Mouse (Mus musculus) left cerebral cortex, postnatal 10 days (tissue): ENCODE results near the gene Slc22a14. TPM values are rescaled to one million over a fixed set of nuclear protein-coding genes. Genes with fewer than 3 reads are reported as not detected.
A peak's percentile ranks its signal among the peaks of the same experiment; 100 is the strongest.
"Not testable (repeated sequence)": the region's sequence is repeated elsewhere in the genome, so short reads cannot be mapped to it uniquely, and the experiment has no call there.

ENCODE experiments used
- DNase-seq, 2 experiments: peaks; one replicate each; pipeline ENCODE4 v3.0.0; 2021 to 2022; ENCODE audit warnings: low spot score in 2 of 2, mixed read lengths in 1 of 2; ENCODE audit errors: extremely low spot score in 1 of 2
- intact Hi-C: fragments of 180-260 bp; cut with DNase I; formaldehyde crosslinking; loops from one replicate; pipeline ENCODE4 v1.15.1; 2025
- total RNA-seq, 2 experiments: library from RNA; stranded (reverse); gene quantifications; 2 replicates each; pipeline ENCODE4 v1.2.3; 2021

Gene Slc22a14
- total RNA-seq, 2 experiments from 2014 or later: not detected

DNA sequence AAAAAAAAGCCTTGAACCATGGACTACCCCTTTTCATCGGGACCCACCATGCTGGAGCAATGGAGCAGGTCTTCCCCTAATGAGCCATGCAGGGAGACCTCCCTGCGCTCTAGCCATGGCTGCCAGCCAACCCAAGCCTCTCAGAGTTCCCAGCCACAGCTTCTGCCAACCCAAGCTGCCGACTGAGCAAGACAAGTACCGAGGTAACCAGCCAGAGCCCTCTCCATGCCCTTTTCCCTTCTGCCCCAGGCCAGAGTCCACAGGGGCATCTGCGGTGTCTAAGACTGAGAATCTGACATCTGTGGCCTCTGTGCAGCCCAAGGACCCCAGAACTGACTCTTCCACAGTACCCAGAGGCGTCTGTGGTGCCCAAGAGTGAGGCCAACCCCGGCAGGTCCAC, 89.0 kb downstream of the Slc22a14 start:
- DNase-seq: peak; percentile 17 to 62
- intact Hi-C loops: no loop called here

- intact Hi-C loops, DNase-seq: not testable (repeated sequence)
These were observed 90.5 kb downstream of the Slc22a14 start for GRCm38 (mm10) chr9:119274814-119275213.

DNA sequence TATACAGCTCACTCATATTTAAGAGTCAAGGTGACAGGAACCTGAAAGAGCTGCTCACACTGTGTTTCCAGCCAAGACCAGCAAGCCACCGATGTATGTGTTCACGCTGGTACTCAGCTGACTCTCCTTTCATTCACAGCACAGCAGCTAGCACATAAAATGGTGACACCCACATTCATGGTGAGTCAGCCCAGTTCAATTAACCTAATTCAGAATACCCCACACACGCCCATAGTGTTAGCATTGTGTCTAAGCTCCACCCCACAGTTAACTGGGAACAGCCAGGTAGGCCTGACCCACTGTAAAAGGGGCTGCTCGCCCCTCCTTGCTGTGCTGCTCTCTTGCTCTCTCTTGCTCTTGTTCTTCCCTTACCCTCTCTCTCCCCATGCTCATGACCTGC, 93.9 kb downstream of the Slc22a14 start:
- no peak for DNase-seq

DNA sequence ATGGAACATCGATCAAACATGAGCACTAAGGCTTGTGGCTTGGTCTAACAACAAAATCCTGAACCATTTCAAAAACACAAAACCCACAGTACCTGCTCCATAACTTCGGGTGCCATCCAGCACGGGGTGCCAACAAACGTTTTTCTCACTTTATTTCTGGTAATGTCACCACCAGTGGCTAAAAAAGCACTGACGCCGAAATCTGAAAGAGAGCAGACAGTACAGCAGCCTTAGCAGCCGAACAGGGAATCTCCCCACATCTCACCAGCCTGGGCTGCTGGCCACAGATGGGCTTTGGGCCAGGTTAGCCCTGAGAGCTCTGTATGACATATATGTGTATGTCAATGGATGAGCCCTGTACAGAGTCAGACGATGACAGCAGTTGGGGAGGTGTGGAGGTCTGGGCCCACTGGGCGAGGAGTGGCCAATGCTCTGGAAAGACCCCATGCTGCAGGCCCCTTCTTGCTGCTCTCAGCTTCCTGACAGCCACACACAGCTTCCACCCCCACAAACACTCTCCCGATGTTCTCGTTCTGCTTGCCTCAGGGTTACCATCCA, 96.7 kb downstream of the Slc22a14 start:
- DNase-seq: peak in 1 of 2 experiments; percentile 32
- intact Hi-C loops: no loop called here

More for the DNA sequence above, 93.9 kb downstream of the Slc22a14 start:
- intact Hi-C loops: no loop called here

GRCm38 (mm10) chr9:119268120-119268519, 97.2 kb downstream of the Slc22a14 start:
- no peak for DNase-seq
- intact Hi-C loops: no loop called here

DNA sequence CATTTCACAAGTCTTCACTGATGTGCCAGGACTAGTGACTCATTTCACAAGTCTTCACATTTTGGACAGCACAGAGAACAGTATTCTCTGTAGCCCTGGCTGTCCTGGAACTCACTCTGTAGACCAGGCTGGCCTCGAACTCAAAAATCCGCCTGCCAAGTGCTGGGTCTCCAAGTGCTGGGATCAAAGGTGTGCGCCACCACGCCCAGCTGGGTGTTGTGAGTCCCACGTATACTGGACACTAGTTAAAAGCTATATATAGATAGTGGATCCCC, 99.3 kb downstream of the Slc22a14 start:
- intact Hi-C loops, DNase-seq: not testable (repeated sequence)

- DNase-seq, intact Hi-C loops: not testable (repeated sequence)
These were observed 99.8 kb downstream of the Slc22a14 start for GRCm38 (mm10) chr9:119265373-119266120.

GRCm38 (mm10) chr9:119263067-119263466, 102.3 kb downstream of the Slc22a14 start:
- DNase-seq: no peak
- intact Hi-C loops: no loop called here

- no peak for DNase-seq
- intact Hi-C loops: no loop called here
These were observed 104.5 kb downstream of the Slc22a14 start for GRCm38 (mm10) chr9:119260825-119261224.

DNA sequence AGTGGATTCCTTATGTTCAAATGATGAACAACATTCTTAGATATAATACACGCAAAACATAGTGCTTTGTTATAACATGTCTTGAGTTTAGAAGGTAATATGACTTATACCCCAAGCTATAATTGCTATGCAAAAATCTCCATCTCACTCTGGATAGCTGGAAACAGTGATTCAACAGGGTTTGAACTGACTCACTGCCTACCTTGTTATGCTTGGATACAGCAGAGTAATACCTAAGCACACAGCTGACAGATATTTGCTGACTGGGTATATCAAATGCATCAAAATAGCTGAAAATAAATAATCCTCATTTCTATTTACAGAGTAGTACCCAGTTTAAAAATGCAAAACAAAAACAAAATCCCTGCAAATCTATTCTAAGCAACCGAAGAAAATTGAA, 106.6 kb downstream of the Slc22a14 start:
- intact Hi-C loops: no loop called here
- DNase-seq: no peak

- no peak for DNase-seq
- intact Hi-C loops: no loop called here
These were observed 107.2 kb downstream of the Slc22a14 start for GRCm38 (mm10) chr9:119258128-119258527.

DNA sequence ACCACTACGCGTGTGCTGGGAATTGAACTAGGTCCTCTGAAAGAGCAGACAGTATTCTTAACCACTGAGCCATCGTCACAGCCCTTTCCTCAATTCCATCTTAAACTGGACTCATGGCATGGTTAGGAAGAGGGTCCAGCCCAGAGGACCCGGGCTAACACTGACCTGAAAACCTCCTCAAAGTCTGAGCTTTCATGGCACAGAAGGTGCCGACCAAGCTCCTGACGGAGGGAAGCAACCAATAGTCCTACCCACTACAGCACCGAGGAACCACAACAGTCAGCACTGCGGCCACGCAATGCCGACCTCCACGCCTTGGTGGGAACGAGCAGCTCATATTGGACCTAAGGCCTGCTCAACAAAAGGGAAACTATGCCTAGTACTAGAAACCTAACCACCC, 109.2 kb downstream of the Slc22a14 start:
- intact Hi-C loops: no loop called here
- DNase-seq: no peak

DNA sequence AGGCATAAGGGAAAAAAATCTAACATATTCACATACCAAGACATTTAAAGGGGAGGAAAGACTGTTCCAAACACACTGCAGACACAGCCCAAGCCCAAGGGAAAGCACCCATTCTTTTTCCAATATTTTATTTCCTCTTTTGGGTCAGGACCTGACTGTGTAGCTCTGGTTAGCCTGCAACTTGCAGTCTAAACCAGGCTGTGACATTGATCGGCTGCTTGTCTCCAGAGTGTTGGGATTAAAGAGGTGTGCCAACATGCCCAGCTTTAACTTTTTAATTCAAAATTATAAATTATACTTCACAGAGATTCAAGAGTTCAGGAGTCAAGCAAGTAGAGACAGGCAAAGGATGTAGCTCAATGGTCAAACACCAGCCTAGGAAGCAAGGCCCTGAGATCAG, 110.3 kb downstream of the Slc22a14 start:
- intact Hi-C loops: no loop called here
- no peak for DNase-seq

DNA sequence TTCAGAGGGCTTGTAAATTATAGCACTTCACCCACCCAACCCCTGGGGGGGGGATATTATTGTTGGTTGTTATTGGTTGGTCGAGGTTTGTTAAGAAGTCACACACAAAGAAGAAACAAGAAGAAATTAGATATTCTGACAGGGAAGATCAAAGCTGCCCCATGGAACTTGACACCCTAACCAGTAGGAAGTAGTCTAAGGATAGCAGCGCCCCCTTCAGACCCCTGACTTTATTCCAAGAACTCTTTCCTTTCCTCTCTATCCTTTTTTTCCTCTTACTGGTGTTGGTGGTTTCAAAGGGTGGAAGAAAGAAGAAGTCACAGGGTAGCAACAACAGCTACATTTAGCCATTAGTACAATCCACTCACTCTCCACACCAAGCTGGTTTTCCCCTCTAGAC, 111.2 kb downstream of the Slc22a14 start:
- intact Hi-C loops: no loop called here

GRCm38 (mm10) chr9:119247996-119248395, 117.4 kb downstream of the Slc22a14 start:
- intact Hi-C loops: no loop called here
- no peak for DNase-seq

More for the DNA sequence above, 111.2 kb downstream of the Slc22a14 start:
- DNase-seq: no peak

- DNase-seq: peak in 1 of 2 experiments; percentile 52
- intact Hi-C loops: no loop called here
These were observed 118.5 kb downstream of the Slc22a14 start for GRCm38 (mm10) chr9:119246826-119247225.

DNA sequence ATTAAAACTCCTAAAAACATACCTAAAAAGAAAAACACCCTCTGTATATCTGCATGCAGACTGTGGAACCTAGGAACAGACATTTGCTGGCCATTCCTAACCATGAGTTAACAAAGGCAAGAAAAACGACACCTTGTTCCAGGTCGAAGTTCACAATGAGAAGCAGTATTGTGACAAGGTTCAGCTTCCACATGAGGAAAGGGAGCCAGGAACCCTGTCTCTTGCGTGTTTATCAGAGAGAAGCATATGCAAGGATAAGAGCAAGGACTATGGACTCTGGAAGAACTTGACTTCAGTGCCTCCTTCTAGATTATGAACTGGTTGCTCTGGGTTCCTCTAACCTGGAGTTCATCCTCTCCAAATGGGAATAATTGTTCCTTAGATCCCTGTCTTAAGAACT, 121.4 kb downstream of the Slc22a14 start:
- intact Hi-C loops: no loop called here
- no peak for DNase-seq

DNA sequence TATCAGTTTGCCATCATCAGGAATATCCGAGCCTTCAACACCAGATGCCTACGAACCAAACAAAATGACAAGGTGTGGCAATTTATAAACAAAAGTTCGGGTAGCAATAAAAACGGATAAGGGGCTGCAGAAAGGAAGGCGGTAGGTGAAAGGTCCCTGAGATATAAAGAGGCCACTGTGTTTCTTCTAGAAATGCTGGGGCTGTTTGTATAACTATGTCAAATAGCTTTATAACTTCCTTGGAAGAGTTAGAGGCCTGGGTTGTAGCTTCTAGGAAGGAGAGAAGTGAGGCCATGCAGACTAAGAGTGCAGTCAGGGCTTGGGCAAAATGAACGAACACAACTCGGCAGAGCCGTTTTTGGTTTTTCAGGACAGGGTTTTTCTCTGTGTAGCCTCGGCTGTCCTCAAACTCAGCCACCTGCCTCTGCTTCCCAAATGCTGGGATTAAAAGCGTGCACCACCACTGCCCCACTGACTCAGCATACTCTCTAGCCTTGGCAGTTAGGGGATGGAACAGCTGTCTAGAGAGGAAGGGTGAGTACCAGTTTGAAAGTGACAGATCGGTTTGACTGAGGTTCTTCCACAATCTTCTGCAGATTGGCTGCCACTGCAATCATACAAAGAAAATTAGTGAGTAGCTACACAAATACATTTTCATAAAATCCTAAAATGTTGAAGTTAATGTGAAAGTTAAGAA, 124.0 kb downstream of the Slc22a14 start:
- intact Hi-C loops: no loop called here

DNA sequence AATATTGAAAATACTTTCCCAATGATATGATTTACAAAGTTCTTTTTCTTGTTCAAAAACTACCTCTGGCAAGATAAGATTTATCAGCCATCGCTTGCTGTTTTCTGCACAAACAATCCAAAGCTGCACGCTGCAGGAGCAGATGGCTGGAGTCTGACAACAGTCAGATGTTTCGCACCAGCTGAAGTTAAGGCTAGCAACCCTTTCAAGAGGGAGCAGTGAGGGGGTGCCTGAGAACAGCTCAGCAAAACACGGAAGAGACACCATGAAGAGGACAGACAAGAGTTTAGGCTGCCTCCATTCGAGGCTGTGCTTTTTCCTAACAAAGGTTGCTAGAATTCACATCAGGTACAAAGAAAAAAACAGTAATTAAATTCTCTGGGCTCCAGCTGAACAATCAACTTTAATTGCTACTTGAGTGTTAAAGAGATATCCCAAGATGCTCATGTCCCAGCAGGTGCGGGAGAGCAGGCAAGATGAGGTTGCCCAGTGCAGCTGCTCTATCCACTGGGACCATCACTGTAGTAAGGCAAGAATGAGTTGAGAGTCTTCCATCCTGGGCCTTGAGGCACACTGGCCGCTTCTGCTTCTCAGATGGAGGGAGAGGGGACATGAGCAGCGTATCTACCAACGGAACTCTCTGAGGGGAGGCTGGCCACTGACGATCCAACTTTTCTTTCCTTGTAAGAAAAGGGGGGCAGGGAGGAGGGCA, 124.9 kb downstream of the Slc22a14 start:
- intact Hi-C loops: no loop called here
- DNase-seq: no peak

More for the DNA sequence above, 124.0 kb downstream of the Slc22a14 start:
- no peak for DNase-seq

GRCm38 (mm10) chr9:119239274-119239673, 126.1 kb downstream of the Slc22a14 start:
- DNase-seq: no peak
- intact Hi-C loops: no loop called here
